In genomic region chr8:124751191-124751590, GRCm38 (mm10) we compare ENCODE assay signal across 9 mouse cellular contexts. TPM values are rescaled to one million over a fixed set of nuclear protein-coding genes. Genes with fewer than 3 reads are reported as not detected.
DNase-seq lines count a peak whose midpoint lies in the region; ATAC-seq and TF ChIP-seq lines count a peak whose summit lies in the region.
"Had no signal": no experiment of that assay in that cellular context is flagged by ENCODE, and none has a peak within 500 bp of the region (broad histone marks: within the 10 kb centered on the region; RNA-seq: fewer than 3 reads in every experiment).

No protein-coding gene starts in this region.

- H3K27ac ChIP-seq in kidney, embryonic 14.5 days (ENCODE audit: low read depth, low read length): no peak overlapping the region
- no peak overlapping the region for H3K27ac ChIP-seq in heart, postnatal 0 days (ENCODE audit: low read depth)
- H3K27ac ChIP-seq in liver, embryonic 12.5 days: no peak overlapping the region

- peaks cover 28% of the 10 kb centered on the region for H3K4me1 ChIP-seq in kidney, embryonic 14.5 days (ENCODE audit: control insufficient read depth, insufficient read depth, low read length)
- H3K4me1 ChIP-seq in heart, postnatal 0 days (ENCODE audit: control insufficient read depth, insufficient read depth): no peaks in the 10 kb centered on the region
- H3K4me1 ChIP-seq in liver, embryonic 12.5 days: peaks cover 29% of the 10 kb centered on the region

- under 1% methylated on average over 31 of the region's 31 CpGs for WGBS in kidney, embryonic 14.5 days
- WGBS in heart, postnatal 0 days: under 1% methylated on average over 31 of the region's 31 CpGs
- WGBS in liver, embryonic 12.5 days (ENCODE audit: insufficient replicate concordance): 1% methylated on average over 26 of the region's 31 CpGs

- H3K36me3 ChIP-seq in kidney, embryonic 14.5 days (ENCODE audit: control insufficient read depth, insufficient read depth, low read length): no peaks in the 10 kb centered on the region
- H3K36me3 ChIP-seq in heart, postnatal 0 days (replicated peaks; ENCODE audit: control insufficient read depth, insufficient read depth, low read length): no peaks in the 10 kb centered on the region
- H3K36me3 ChIP-seq in liver, embryonic 12.5 days: no peaks in the 10 kb centered on the region

- no peak for TF ChIP-seq EP300 in heart, postnatal 0 days (IDR thresholded peaks at IDR 0.05; ENCODE audit: low read depth)

- H3K9me3 ChIP-seq in kidney, embryonic 14.5 days (ENCODE audit: control insufficient read depth, low read length): no peaks in the 10 kb centered on the region
- H3K9me3 ChIP-seq in heart, postnatal 0 days (replicated peaks; ENCODE audit: control insufficient read depth, low read length): no peaks in the 10 kb centered on the region
- H3K9me3 ChIP-seq in liver, embryonic 12.5 days (replicated peaks): no peaks in the 10 kb centered on the region

- no peak; the same call in 1 of the 2 replicates for ATAC-seq in kidney, embryonic 14.5 days (ENCODE audit: low FRiP score, low TSS enrichment)
- peak; percentile 25; the same call in 1 of the 2 replicates for ATAC-seq in heart, postnatal 0 days (ENCODE audit: insufficient read depth, low read depth)
- no peak for ATAC-seq in liver, embryonic 12.5 days
- ATAC-seq: Patski had no signal

- TF ChIP-seq CTCF in heart, postnatal 0 days (IDR thresholded peaks at IDR 0.05; ENCODE audit: low read depth): no peak

- no peak for DNase-seq in kidney, adult 9 months
- peak; percentile 24 for DNase-seq in embryo, embryonic 10 days (ENCODE audit: low spot score)
- no peak for DNase-seq in heart, postnatal 0 days (ENCODE audit: low spot score)
- DNase-seq in retina, postnatal 1 day: peak; percentile 77
- DNase-seq in cerebellum, postnatal 14 days: no peak
- no peak for DNase-seq in layer of hippocampus, adult 18-20 months (ENCODE audit: low spot score in 2 of 2)

- H3K4me2 ChIP-seq in kidney, embryonic 14.5 days (replicated peaks; ENCODE audit: low read depth, low read length): peak overlapping the region; percentile 96
- H3K4me2 ChIP-seq in heart, postnatal 0 days (ENCODE audit: low read depth, low read length): peak overlapping the region; percentile 96
- H3K4me2 ChIP-seq in liver, embryonic 12.5 days: peak overlapping the region; percentile 79

- H3K4me3 ChIP-seq in kidney, embryonic 14.5 days (ENCODE audit: low read length): peak overlapping the region; percentile 71
- peak overlapping the region; percentile 71 for H3K4me3 ChIP-seq in heart, postnatal 0 days (ENCODE audit: low read depth, low read length)
- H3K4me3 ChIP-seq in liver, embryonic 12.5 days: peak overlapping the region; percentile 61

- H3K27me3 ChIP-seq in kidney, embryonic 14.5 days (ENCODE audit: control insufficient read depth, insufficient read depth, low read length): peaks cover 20% of the 10 kb centered on the region
- H3K27me3 ChIP-seq in heart, postnatal 0 days (ENCODE audit: control insufficient read depth, insufficient read depth, low read length): peaks cover 35% of the 10 kb centered on the region
- H3K27me3 ChIP-seq in liver, embryonic 12.5 days (replicated peaks): peaks cover 83% of the 10 kb centered on the region

- peak overlapping the region; percentile 67 for H3K9ac ChIP-seq in kidney, embryonic 14.5 days (ENCODE audit: low read depth, low read length)
- peak overlapping the region; percentile 33; the same call in 1 of the 2 replicates for H3K9ac ChIP-seq in heart, postnatal 0 days (replicated peaks; ENCODE audit: low read depth, low read length)
- peak overlapping the region; percentile 33 for H3K9ac ChIP-seq in liver, embryonic 12.5 days

RNA-seq across cellular contexts. Expression of gene Fam89a, which starts 0.4 kb away (rescaled TPM):
- 6.2 and 6.8 TPM in 2 replicates for polyA plus RNA-seq in kidney, embryonic 14.5 days (2014; fragmentation: Nextera tagmentation; extraction: Ambion mirVana)
- total RNA-seq in heart, postnatal 0 days (2014; rRNA removed; ENCODE audit: low replicate concordance): not detected in 2 replicates
- polyA plus RNA-seq in heart, postnatal 0 days (2015; fragmentation: Nextera tagmentation; extraction: Ambion mirVana): 0.89 and 1.1 TPM in 2 replicates
- polyA plus RNA-seq in liver, embryonic 12.5 days (2016; fragmentation: Nextera tagmentation; extraction: Ambion mirVana): 2.9 and 3.2 TPM in 2 replicates
- 1 to 10 TPM; 1.0 to 1.1 TPM for total RNA-seq in layer of hippocampus, adult 18-20 months (2021)

RNA-seq across cellular contexts. Expression of gene Arv1, which starts 29.3 kb away (rescaled TPM):
- polyA plus RNA-seq in kidney, embryonic 14.5 days (2014; fragmentation: Nextera tagmentation; extraction: Ambion mirVana): 30.9 and 32.2 TPM in 2 replicates
- total RNA-seq in heart, postnatal 0 days (2014; rRNA removed; ENCODE audit: low replicate concordance): 10.5 and 10.7 TPM in 2 replicates
- polyA plus RNA-seq in heart, postnatal 0 days (2015; fragmentation: Nextera tagmentation; extraction: Ambion mirVana): 8.9 and 11.0 TPM in 2 replicates
- 13.3 TPM in 2 replicates for polyA plus RNA-seq in liver, embryonic 12.5 days (2016; fragmentation: Nextera tagmentation; extraction: Ambion mirVana)
- total RNA-seq in layer of hippocampus, adult 18-20 months (2021): 10 to 100 TPM; 12.0 to 12.8 TPM

RNA-seq across cellular contexts. Expression of gene Ttc13, which starts 29.4 kb away (rescaled TPM):
- 36.3 and 57.1 TPM in 2 replicates for polyA plus RNA-seq in kidney, embryonic 14.5 days (2014; fragmentation: Nextera tagmentation; extraction: Ambion mirVana)
- total RNA-seq in heart, postnatal 0 days (2014; rRNA removed; ENCODE audit: low replicate concordance): 15.3 and 18.7 TPM in 2 replicates
- polyA plus RNA-seq in heart, postnatal 0 days (2015; fragmentation: Nextera tagmentation; extraction: Ambion mirVana): 13.7 and 15.7 TPM in 2 replicates
- polyA plus RNA-seq in liver, embryonic 12.5 days (2016; fragmentation: Nextera tagmentation; extraction: Ambion mirVana): 32.4 and 35.4 TPM in 2 replicates
- 10 to 100 TPM; 41.3 to 41.6 TPM for total RNA-seq in layer of hippocampus, adult 18-20 months (2021)

RNA-seq across cellular contexts. Expression of gene Trim67, which starts 41.7 kb away (rescaled TPM):
- 0.03 TPM in 1 of 2 replicates, not detected in the other for polyA plus RNA-seq in kidney, embryonic 14.5 days (2014; fragmentation: Nextera tagmentation; extraction: Ambion mirVana)
- 0.04 and 0.08 TPM in 2 replicates for total RNA-seq in heart, postnatal 0 days (2014; rRNA removed; ENCODE audit: low replicate concordance)
- polyA plus RNA-seq in heart, postnatal 0 days (2015; fragmentation: Nextera tagmentation; extraction: Ambion mirVana): 0.07 and 0.08 TPM in 2 replicates
- polyA plus RNA-seq in liver, embryonic 12.5 days (2016; fragmentation: Nextera tagmentation; extraction: Ambion mirVana): 0.01 and 0.05 TPM in 2 replicates
- 1 to 10 TPM; 1.2 to 1.7 TPM for total RNA-seq in layer of hippocampus, adult 18-20 months (2021)

Comparison
In these comparisons a context has a peak if more than half of its experiments do, and no peak if none do; other contexts are left out.
1. DNase-seq: peak in embryo, embryonic 10 days (single experiment) and retina, postnatal 1 day (single experiment); none in kidney, adult 9 months (single experiment), heart, postnatal 0 days (single experiment), cerebellum, postnatal 14 days (0 of 2) and layer of hippocampus, adult 18-20 months (0 of 2).
2. Peak in every context shown above with its lines, with median percentiles within 50 percentile points of each other: H3K4me2 ChIP-seq, H3K4me3 ChIP-seq and H3K9ac ChIP-seq.